In genomic region chr6:134961286-134961685, GRCm38 (mm10) we compare ENCODE assay signal across 23 mouse cellular contexts. TPM values are rescaled to one million over a fixed set of nuclear protein-coding genes. Genes with fewer than 3 reads are reported as not detected.
DNase-seq lines count a peak whose midpoint lies in the region; ATAC-seq lines count a peak whose summit lies in the region.
"Had no signal": no experiment of that assay in that cellular context is flagged by ENCODE, and none has a peak within 500 bp of the region (broad histone marks: within the 10 kb centered on the region; RNA-seq: fewer than 3 reads in every experiment).

No protein-coding gene starts in this region.

- WGBS in hindbrain, embryonic 10.5 days: 57% methylated on average over 5 of the region's 5 CpGs
- WGBS in hindbrain, embryonic 14.5 days: 57% methylated on average over 5 of the region's 5 CpGs
- 42% methylated on average over 5 of the region's 5 CpGs for WGBS in forebrain, embryonic 13.5 days

- no peak overlapping the region for H3K9ac ChIP-seq in hindbrain, embryonic 14.5 days
- H3K9ac ChIP-seq in forebrain, embryonic 13.5 days: no peak overlapping the region
- H3K9ac ChIP-seq: embryonic facial prominence, embryonic 13.5 days; hindbrain, embryonic 13.5 days had no signal

- no peaks in the 10 kb centered on the region for H3K27me3 ChIP-seq in hindbrain, embryonic 10.5 days (ENCODE audit: insufficient read depth, poor library complexity, severe bottlenecking)
- no peaks in the 10 kb centered on the region for H3K27me3 ChIP-seq in hindbrain, embryonic 14.5 days (ENCODE audit: control insufficient read depth, insufficient read depth, low read length)
- 0 out of 2 replicates have a peak, but pooled peaks cover 2% of the 10 kb centered on the region for H3K27me3 ChIP-seq in forebrain, embryonic 13.5 days
- H3K27me3 ChIP-seq: embryonic facial prominence, embryonic 13.5 days; hindbrain, embryonic 13.5 days had no signal

- peaks cover 10% of the 10 kb centered on the region for H3K36me3 ChIP-seq in hindbrain, embryonic 10.5 days
- no peaks in the 10 kb centered on the region for H3K36me3 ChIP-seq in hindbrain, embryonic 14.5 days (replicated peaks; ENCODE audit: control insufficient read depth, insufficient read depth)
- peaks cover 6% of the 10 kb centered on the region; the same call in 1 of the 2 replicates for H3K36me3 ChIP-seq in forebrain, embryonic 13.5 days (ENCODE audit: poor library complexity, severe bottlenecking)
- H3K36me3 ChIP-seq: hindbrain, embryonic 13.5 days had no signal

- no peak overlapping the region for H3K4me2 ChIP-seq in hindbrain, embryonic 14.5 days (replicated peaks)
- H3K4me2 ChIP-seq in forebrain, embryonic 13.5 days: no peak overlapping the region
- H3K4me2 ChIP-seq: embryonic facial prominence, embryonic 13.5 days; heart, embryonic 11.5 days; hindbrain, embryonic 13.5 days had no signal

- no peak overlapping the region for H3K4me3 ChIP-seq in hindbrain, embryonic 10.5 days
- H3K4me3 ChIP-seq in hindbrain, embryonic 14.5 days (replicated peaks; ENCODE audit: low read length): no peak overlapping the region
- no peak overlapping the region for H3K4me3 ChIP-seq in forebrain, embryonic 13.5 days
- H3K4me3 ChIP-seq: embryonic facial prominence, embryonic 10.5 days; embryonic facial prominence, embryonic 13.5 days; erythroblast, embryonic 14.5 days; gastrocnemius, adult 2 months; hindbrain, embryonic 13.5 days had no signal

- peaks cover 41% of the 10 kb centered on the region for H3K4me1 ChIP-seq in hindbrain, embryonic 10.5 days (replicated peaks)
- H3K4me1 ChIP-seq in hindbrain, embryonic 14.5 days (replicated peaks; ENCODE audit: control insufficient read depth, insufficient read depth, low read length): no peaks in the 10 kb centered on the region
- peaks cover 38% of the 10 kb centered on the region for H3K4me1 ChIP-seq in forebrain, embryonic 13.5 days

- H3K9me3 ChIP-seq in hindbrain, embryonic 10.5 days: no peaks in the 10 kb centered on the region
- H3K9me3 ChIP-seq in hindbrain, embryonic 14.5 days (ENCODE audit: control insufficient read depth, low read length): no peaks in the 10 kb centered on the region
- no peaks in the 10 kb centered on the region for H3K9me3 ChIP-seq in forebrain, embryonic 13.5 days (replicated peaks)
- H3K9me3 ChIP-seq: embryonic facial prominence, embryonic 10.5 days; hindbrain, embryonic 13.5 days had no signal

- DNase-seq in hindbrain, embryonic 10.5 days (ENCODE audit: low spot score): no peak
- DNase-seq in hindbrain, embryonic 14.5 days (ENCODE audit: low spot score): no peak
- DNase-seq in thymus, postnatal 4 days: peak; percentile 15
- DNase-seq in thymus, postnatal 10 days (ENCODE audit: low spot score in 2 of 2): no peak
- DNase-seq in adrenal gland, postnatal 36 days: no peak
- DNase-seq: cerebellum, adult 11-12 months; cerebellum, adult 8-10 months; cerebellum, postnatal 36 days; embryo, embryonic 11 days; gastrocnemius, adult 2 months; gastrocnemius, postnatal 14 days; heart, adult 11 months; kidney, adult 18-20 months had no signal

- peak overlapping the region; percentile 70; the same call in 1 of the 2 replicates for H3K27ac ChIP-seq in hindbrain, embryonic 10.5 days
- H3K27ac ChIP-seq in hindbrain, embryonic 14.5 days: no peak overlapping the region
- peak overlapping the region; percentile 82 for H3K27ac ChIP-seq in forebrain, embryonic 13.5 days
- H3K27ac ChIP-seq: embryonic facial prominence, embryonic 10.5 days; embryonic facial prominence, embryonic 13.5 days; gastrocnemius, adult 2 months; hindbrain, embryonic 13.5 days; hindbrain, postnatal 0 days had no signal

- ATAC-seq in hindbrain, embryonic 14.5 days (ENCODE audit: low FRiP score): no peak
- ATAC-seq in forebrain, embryonic 13.5 days: no peak
- no peak for ATAC-seq in CD4-positive, CD25-positive, alpha-beta regulatory T cell, adult 4 months
- ATAC-seq: hindbrain, postnatal 0 days; inflammation-experienced regulatory T-cells, adult 6 months; intestine, embryonic 16.5 days had no signal

RNA-seq across cellular contexts. Expression of gene Apold1, which starts 20.2 kb away (rescaled TPM):
- 2.7 and 2.9 TPM in 2 replicates for polyA plus RNA-seq in hindbrain, embryonic 10.5 days (2016; fragmentation: Nextera tagmentation; extraction: Ambion mirVana)
- 3.9 TPM in 2 replicates for polyA plus RNA-seq in hindbrain, embryonic 14.5 days (2014; fragmentation: Nextera tagmentation; extraction: Ambion mirVana)
- polyA plus RNA-seq in forebrain, embryonic 13.5 days (2015; fragmentation: Nextera tagmentation; extraction: Ambion mirVana): 3.5 and 3.6 TPM in 2 replicates
- 1 to 10 TPM; 4.5 to 5.5 TPM for total RNA-seq in adrenal gland, postnatal 36 days (2021)
- polyA plus RNA-seq in CD4-positive, CD25-positive, alpha-beta regulatory T cell, adult 4 months (2017; shearing (Covaris generic)): under 1 TPM; 0.16 to 0.32 TPM

RNA-seq across cellular contexts. Expression of gene Cdkn1b, which starts 41.1 kb away (rescaled TPM):
- 17.2 and 17.7 TPM in 2 replicates for polyA plus RNA-seq in hindbrain, embryonic 10.5 days (2016; fragmentation: Nextera tagmentation; extraction: Ambion mirVana)
- polyA plus RNA-seq in hindbrain, embryonic 14.5 days (2014; fragmentation: Nextera tagmentation; extraction: Ambion mirVana): 18.5 and 19.0 TPM in 2 replicates
- 48.8 and 58.5 TPM in 2 replicates for polyA plus RNA-seq in forebrain, embryonic 13.5 days (2015; fragmentation: Nextera tagmentation; extraction: Ambion mirVana)
- total RNA-seq in adrenal gland, postnatal 36 days (2021): 10 to 100 TPM; 35.3 to 74.4 TPM
- 100 to 1,000 TPM in 1 of 2 experiments, 10 to 100 TPM in 1; 69.7 to 113 TPM for polyA plus RNA-seq in CD4-positive, CD25-positive, alpha-beta regulatory T cell, adult 4 months (2017; shearing (Covaris generic))

RNA-seq across cellular contexts. Expression of gene Ddx47, which starts 50.1 kb away (rescaled TPM):
- 96.1 and 106 TPM in 2 replicates for polyA plus RNA-seq in hindbrain, embryonic 10.5 days (2016; fragmentation: Nextera tagmentation; extraction: Ambion mirVana)
- 70.4 and 72.6 TPM in 2 replicates for polyA plus RNA-seq in hindbrain, embryonic 14.5 days (2014; fragmentation: Nextera tagmentation; extraction: Ambion mirVana)
- 93.9 and 101 TPM in 2 replicates for polyA plus RNA-seq in forebrain, embryonic 13.5 days (2015; fragmentation: Nextera tagmentation; extraction: Ambion mirVana)
- total RNA-seq in adrenal gland, postnatal 36 days (2021): 10 to 100 TPM; 63.1 to 63.2 TPM
- polyA plus RNA-seq in CD4-positive, CD25-positive, alpha-beta regulatory T cell, adult 4 months (2017; shearing (Covaris generic)): 100 to 1,000 TPM; 167 to 189 TPM
